Mouse (Mus musculus) urinary bladder, postnatal 14 days (tissue): ENCODE measurements at regions not wholly inside any gene's neighbourhood (a gene's known extent, or its start where the extent isn't known, plus 50 kb on each side); places are given as distances from the start of the nearest gene placed in this dataset.

Experiments
- DNase-seq: peaks from one replicate; pipeline ENCODE4 v3.0.0; 2021; ENCODE audit warnings: low spot score

- no peak for DNase-seq
Observed at GRCm38 (mm10) chr3:149498765-149499164, 508.4 kb upstream of the Adgrl2 start.

DNA sequence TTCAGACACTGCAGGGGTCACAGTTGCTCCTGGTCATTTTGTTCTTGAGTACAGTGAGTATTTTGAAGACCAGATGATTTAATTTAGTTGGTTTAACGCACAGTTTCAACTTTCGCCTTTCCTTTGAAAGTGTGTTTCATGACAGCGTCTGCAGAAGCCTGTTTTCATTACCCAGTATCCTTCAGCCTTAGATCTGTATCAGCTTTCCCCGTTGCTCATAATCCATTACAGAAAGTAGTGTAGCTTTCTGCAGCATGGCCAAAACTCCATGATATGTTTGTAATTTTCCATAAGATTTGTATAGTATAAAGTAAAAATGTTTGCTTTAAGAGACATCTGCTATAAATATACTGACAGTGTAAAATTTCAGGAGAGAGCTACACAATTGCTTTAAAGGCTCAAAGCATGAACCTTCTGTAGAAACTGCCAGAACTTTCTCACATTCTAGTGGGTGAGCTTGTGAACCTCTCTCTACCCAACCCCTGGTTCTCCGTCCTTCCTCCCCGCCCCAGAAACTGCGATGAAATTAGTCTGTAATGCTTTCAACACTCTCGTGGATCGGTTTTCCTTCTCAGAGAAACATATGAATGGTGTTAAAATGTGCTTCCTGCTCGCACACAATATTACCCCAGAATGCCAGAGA is 506.6 kb upstream of the Adgrl2 start:
- DNase-seq, result no peak

DNA sequence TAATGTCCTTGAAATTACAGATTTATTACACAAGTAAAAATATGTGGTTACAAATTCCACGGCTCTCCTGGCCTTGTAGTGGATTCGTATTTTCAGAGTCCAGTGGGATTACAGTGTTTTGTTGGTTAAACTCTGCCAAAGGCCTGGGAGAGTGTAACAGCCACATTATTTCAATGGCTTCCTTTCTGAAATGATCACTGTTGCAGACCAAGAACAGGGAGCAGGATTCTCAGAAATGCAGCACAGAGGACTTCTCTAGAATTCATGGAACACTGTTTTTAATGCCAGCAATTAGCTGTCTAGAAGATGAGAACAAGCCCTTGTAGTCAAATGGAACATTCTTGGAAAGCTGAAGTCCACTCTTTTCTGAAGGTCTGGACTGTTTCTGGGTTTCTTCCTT is 505.8 kb upstream of the Adgrl2 start:
- DNase-seq, result no peak

DNA sequence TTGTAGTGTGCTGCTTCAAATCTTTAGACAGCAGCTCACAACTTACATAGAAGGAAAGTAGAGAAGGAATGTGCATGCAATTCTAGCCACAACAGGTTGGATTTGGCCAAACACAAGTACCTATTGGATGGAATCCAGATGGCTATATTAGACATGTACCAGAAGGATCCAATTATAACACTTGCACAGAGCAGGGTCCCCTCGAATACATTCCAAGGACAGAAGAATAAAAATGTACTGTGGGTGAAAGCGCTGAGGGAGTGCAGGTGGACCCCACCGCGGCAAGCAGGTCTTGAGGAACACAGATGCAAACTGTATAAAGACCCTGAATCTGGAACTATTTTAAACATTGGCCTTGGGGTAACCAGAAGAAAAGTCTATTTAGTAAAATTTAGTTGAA is 497.8 kb upstream of the Adgrl2 start:
- DNase-seq, result no peak

DNA sequence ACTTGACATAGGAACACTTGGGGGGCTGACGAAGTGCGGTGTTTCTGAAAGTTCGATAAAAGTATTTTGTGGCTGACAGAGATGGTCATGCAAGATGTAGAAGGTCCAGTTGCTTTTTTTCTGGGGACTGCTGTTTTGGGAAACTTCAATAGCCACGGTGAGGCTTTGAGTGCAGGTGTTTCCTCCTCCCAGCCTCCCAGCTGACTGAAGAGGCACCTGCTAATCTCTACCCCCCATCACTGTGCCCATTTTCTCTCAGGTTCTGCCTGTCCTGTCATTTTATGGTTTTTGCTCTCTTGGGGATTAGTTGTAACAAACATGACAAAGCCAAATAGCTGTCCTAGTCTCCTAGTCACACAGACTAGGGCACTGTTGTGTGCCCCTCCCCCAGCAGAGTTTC is 495.1 kb upstream of the Adgrl2 start:
- no peak for DNase-seq

DNA sequence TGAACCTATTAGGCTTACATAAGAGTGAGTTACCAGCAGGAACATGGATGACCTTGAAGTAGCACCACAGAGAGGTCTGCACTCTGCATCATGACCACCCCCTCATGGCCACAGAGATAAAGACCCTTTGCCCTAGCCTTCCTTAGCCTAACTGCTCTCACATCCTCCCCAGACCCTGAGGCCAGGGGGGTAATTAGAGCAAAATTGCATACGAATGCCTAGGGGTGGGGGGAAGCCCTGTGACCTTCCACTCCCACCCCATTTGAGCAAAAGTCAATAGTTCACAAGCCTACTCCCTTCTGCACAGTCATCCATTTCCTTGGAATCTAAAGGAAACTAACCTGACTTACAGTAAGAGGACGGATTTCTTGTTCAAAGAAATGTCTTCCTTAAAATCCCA is 494.0 kb upstream of the Adgrl2 start:
- no peak for DNase-seq

- no peak for DNase-seq
Observed at GRCm38 (mm10) chr3:149476151-149476550, 485.8 kb upstream of the Adgrl2 start.

DNA sequence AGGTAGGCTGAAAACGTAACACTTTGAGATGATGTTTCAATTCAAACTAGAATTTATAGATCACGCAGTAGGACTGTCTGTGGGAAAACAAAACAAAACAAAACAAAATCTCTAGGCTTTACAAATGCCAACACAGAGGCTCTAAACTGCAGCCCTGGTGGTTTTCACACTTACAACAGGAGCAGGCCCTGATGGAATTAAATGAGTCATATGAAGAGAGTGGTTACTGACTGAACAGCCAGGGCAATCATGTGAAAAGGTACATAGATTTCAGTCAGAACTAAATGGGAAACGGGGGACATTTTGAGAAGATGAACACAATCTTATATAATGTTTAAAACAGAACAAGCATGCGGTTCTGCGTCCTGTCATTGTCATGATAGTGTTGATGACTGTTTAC is 476.6 kb upstream of the Adgrl2 start:
- DNase-seq, result no peak

- DNase-seq, result no peak
Observed at GRCm38 (mm10) chr3:149464603-149465002, 474.2 kb upstream of the Adgrl2 start.

DNA sequence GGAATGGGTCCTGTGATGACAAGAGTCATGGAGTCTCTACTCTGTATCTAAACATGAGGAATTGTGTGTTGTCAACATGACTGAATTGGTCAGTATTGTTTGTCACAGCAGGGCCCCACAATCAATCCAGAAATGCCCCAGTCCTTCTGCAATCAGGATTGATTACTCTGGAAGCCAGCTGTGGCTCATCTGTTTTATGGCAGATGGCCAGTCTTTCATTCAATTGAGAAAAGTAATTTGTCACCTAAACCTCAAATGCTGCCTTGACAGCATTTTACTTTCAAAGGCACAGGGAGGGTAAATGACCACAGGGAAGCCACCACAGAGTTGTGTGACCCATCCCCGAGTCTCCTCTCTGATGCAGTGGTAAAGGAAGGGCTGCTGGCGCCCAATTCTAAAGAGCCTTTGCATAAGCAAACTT is 471.8 kb upstream of the Adgrl2 start:
- DNase-seq, result no peak

DNA sequence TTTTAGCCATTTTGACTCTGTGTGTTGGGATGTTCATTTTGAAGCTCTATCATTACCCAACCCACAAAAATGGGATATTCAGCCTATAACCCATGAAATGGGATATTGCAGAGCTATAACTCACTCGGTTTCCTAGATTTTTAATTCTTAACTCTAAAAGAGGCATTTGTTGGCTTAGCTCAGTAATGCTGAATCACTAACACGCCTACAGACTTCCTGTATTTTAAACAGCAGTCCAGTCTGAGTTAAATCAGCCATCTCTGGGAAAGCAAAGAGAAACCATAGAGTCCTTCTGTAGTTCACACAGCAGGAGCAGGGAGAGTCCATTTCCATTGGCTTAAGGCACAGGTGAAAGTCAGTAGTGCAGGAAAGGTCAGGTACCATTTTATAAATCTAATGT is 471.3 kb upstream of the Adgrl2 start:
- DNase-seq, result no peak

- no peak for DNase-seq
Observed at GRCm38 (mm10) chr3:149449376-149449775, 459.0 kb upstream of the Adgrl2 start.

DNA sequence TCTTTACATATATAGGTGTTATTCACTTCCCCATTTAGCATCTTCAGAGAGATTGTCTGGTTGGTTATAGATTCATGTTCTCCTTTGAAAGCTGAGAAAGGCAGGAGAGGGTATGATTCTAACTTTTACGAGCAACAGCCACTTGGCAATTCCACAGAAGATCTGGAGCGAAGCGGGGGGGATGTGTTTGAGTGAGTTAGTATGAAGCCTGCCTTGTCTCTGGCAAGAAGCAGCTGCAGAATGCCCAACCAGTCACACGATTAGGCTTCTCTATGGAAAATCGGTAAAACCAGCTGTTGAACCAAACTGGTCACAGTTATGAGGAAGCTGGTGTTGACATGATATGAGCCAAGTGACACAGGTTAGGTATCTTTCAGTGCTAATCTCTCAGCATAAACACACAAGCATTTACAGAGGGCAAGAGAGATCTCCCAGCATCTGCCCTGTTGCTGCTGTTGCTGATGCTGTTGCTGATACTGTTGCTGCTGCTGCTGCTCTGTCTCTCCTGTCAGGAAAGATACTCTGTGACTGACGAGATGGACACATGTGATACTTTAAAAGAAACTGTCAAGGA is 455.7 kb upstream of the Adgrl2 start:
- DNase-seq, result no peak

DNA sequence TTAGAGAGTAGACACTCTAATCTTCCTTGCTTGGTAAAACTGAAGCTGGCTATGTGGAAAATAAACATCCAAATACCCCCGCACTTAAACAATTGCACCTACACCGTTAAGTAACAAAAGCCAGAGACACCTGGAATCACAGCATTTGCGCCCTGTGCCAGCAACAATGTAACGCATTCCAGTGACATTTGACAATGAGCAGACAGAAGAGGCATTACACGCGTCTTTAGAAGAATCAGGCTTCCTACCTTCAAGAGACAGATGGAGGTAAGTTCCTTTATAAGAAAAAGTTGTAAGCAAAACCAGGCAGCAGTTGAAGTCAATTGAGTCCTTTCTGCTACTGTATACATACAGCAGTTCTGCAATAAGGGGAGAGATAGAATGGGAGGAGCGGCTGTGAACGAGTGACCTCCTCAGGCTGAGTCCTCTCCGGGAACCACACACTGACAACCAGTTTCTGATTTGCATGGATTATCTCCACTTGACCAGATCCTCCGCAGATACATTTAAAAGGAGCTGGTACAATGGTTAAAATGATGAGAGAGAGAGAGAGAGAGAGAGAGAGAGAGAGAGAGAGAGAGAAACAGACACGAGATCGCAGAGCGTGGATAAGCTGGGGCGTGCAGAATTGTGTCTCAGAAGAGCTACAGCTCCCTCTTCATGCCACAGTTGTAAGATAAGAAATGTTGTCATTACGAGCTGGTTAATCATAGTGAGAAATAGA is 454.7 kb upstream of the Adgrl2 start:
- DNase-seq, result peak; percentile 18

GRCm38 (mm10) chr3:149444377-149444776 is 454.0 kb upstream of the Adgrl2 start:
- no peak for DNase-seq

DNA sequence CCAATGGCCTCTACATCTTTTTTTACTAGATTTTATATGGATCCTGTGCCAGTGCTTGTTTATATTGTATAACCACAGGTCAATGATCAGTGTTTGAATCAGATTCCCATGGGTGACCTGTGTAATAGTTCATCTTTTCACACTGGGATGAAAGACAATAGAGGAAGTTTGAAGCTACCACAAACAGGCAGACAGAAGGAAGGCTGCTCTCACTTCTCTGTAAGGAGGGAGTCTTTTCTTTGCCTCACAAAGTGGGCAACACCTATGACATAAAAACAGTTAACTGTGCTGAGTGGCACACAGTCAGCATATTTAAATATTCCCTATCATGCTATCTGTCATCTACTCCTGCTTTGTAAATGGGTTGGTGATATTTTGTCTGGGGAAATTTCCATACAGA is 450.9 kb upstream of the Adgrl2 start:
- no peak for DNase-seq

- no peak for DNase-seq
Observed at GRCm38 (mm10) chr3:149437763-149438162, 447.4 kb upstream of the Adgrl2 start.

- DNase-seq, result no peak
Observed at GRCm38 (mm10) chr3:149436944-149437343, 446.6 kb upstream of the Adgrl2 start.

DNA sequence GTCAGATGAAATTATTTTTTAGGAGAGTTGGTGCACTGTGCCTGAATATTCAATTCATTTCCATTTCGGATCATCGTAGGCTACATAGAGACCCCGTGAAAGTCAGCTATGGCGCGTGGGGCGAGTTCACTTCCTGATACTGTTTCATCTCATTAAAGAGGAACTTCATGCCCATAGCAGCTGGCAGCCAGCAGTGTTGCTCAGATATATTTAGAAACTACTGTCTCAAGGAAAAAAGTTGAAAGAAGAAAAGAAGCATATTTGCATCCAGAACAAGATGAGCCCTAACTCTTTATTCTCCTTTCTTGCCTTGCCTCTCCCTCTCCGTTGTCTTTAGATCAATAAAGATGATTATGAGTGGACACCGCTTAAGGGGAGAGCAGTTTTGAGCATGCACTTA is 446.1 kb upstream of the Adgrl2 start:
- DNase-seq, result no peak

GRCm38 (mm10) chr3:149431795-149432194 is 441.4 kb upstream of the Adgrl2 start:
- no peak for DNase-seq

- no peak for DNase-seq
Observed at GRCm38 (mm10) chr3:149426023-149426759, 435.8 kb upstream of the Adgrl2 start.

DNA sequence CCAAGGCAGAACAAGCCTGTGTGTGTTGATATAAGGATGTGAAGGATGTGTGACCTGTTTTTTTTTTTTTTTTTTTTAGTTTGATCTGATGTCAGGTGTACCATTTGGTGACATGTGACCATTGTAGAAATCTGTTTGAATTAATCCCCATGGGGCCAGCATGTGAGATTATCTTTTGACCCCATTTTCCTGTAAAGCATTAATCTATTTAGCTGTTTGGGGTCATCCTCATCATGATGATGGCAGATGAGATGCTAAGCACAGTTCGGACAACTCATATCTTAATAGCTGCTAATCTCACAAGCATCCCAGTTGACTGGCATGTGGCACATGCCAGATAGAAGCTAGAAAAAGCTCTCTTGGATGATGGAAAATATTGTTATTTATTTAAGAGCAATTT is 434.0 kb upstream of the Adgrl2 start:
- DNase-seq, result no peak

GRCm38 (mm10) chr3:149423491-149423890 is 433.1 kb upstream of the Adgrl2 start:
- no peak for DNase-seq
